Mouse (Mus musculus) frontal cortex, postnatal 36 days (tissue): Measurements from ENCODE around the gene Gpbp1l1.

Experiments
- DNase-seq, 2 experiments: peaks; one replicate each; pipeline ENCODE4 v3.0.0; 2022; ENCODE audit warnings: low spot score in 2 of 2

Gpbp1l1 gene

GRCm38 (mm10) chr4:116557306-116558121 lies at the start of gene Gpbp1l1:
Gene Gpbp1l1, plus strand, starts transcription at chr4:116557658.
- DNase-seq, result peak; percentile 98 to 99

- no peak for DNase-seq
These were observed 26.3 kb upstream of the Gpbp1l1 start for GRCm38 (mm10) chr4:116531109-116531508.

GRCm38 (mm10) chr4:116536351-116536750 lies 21.1 kb upstream of the Gpbp1l1 start:
- no peak for DNase-seq

- DNase-seq, result no peak
These were observed 19.7 kb upstream of the Gpbp1l1 start for GRCm38 (mm10) chr4:116537737-116538136.

- no peak for DNase-seq
These were observed 7.0 kb upstream of the Gpbp1l1 start for GRCm38 (mm10) chr4:116550432-116550831.

- no peak for DNase-seq
These were observed 4.4 kb upstream of the Gpbp1l1 start for GRCm38 (mm10) chr4:116553035-116553434.

GRCm38 (mm10) chr4:116555413-116556300 lies 1.8 kb upstream of the Gpbp1l1 start, which contains the start of gene Tmem69:
Gene Tmem69, minus strand, starts transcription at chr4:116555936.
- DNase-seq, result peak; percentile 79 to 87

GRCm38 (mm10) chr4:116556561-116557305 lies 725 bp upstream of the Gpbp1l1 start:
- DNase-seq, result peak; percentile 94 to 95

- DNase-seq, result no peak
These were observed 859 bp downstream of the Gpbp1l1 start for GRCm38 (mm10) chr4:116558151-116558882.

GRCm38 (mm10) chr4:116595793-116596192 lies 38.3 kb downstream of the Gpbp1l1 start:
- DNase-seq, result no peak

GRCm38 (mm10) chr4:116596379-116596778 lies 38.9 kb downstream of the Gpbp1l1 start, which contains the start of gene Ccdc17:
Gene Ccdc17, plus strand, starts transcription at chr4:116596654.
- DNase-seq, result no peak

GRCm38 (mm10) chr4:116596978-116597881 lies 39.8 kb downstream of the Gpbp1l1 start:
- peak; percentile 91 to 93 for DNase-seq

GRCm38 (mm10) chr4:116612621-116613020 lies 55.2 kb downstream of the Gpbp1l1 start:
- no peak for DNase-seq

GRCm38 (mm10) chr4:116615237-116615636 lies 57.8 kb downstream of the Gpbp1l1 start:
- no peak for DNase-seq

GRCm38 (mm10) chr4:116624831-116625230 lies 67.4 kb downstream of the Gpbp1l1 start:
- no peak for DNase-seq

- DNase-seq, result peak; percentile 49 to 60
These were observed 69.3 kb downstream of the Gpbp1l1 start for GRCm38 (mm10) chr4:116626658-116627358.

- DNase-seq, result peak; percentile 86 to 92
These were observed 69.9 kb downstream of the Gpbp1l1 start for GRCm38 (mm10) chr4:116627359-116627716.

- peak; percentile 80 to 90 for DNase-seq
These were observed 70.5 kb downstream of the Gpbp1l1 start, which contains the start of gene Nasp for GRCm38 (mm10) chr4:116627722-116628662. Gene Nasp, minus strand, starts transcription at chr4:116627941.
